Mouse (Mus musculus): Measurements from ENCODE around the gene Bri3. TPM values are rescaled to one million over a fixed set of nuclear protein-coding genes. Genes with fewer than 3 reads are reported as not detected.

The Bri3 gene
- polyA plus RNA-seq, 1 experiment from 2014 or later, result 313 TPM

- TF ChIP-seq CTCF (IDR thresholded peaks at IDR 0.05; ENCODE audit: low read depth), result no peak
- Histone ChIP-seq H3K4me3 (ENCODE audit: low read depth, low read length) (no peak overlapping the region), H3K9me3 (ENCODE audit: control insufficient read depth) (no peaks in the 10 kb centered on the region), H3K9ac (ENCODE audit: low read depth, low read length) (no peak overlapping the region), H3K4me1 (replicated peaks; ENCODE audit: control insufficient read depth, insufficient read depth, low read length) (peaks cover 19% of the 10 kb centered on the region; the same call in 1 of the 2 replicates), H3K27me3 (replicated peaks; ENCODE audit: control insufficient read depth, insufficient read depth, low read length) (no peaks in the 10 kb centered on the region), H3K27ac (ENCODE audit: low read depth, low read length) (0 out of 2 replicates have a peak overlapping the region, but pooled peaks have one; percentile 46), H3K36me3 (ENCODE audit: control insufficient read depth, insufficient read depth) (peaks cover 67% of the 10 kb centered on the region), H3K4me2 (replicated peaks; ENCODE audit: low read depth) (no peak overlapping the region)
- WGBS, result 83% methylated on average over 5 of the region's 5 CpGs
- ATAC-seq, result no peak
Observed at GRCm38 (mm10) chr5:144261829-144262228, 17.6 kb downstream of the Bri3 start.

- H3K4me2 ChIP-seq (replicated peaks; ENCODE audit: low read depth), result no peak overlapping the region
- peaks cover 70% of the 10 kb centered on the region for H3K36me3 ChIP-seq (ENCODE audit: control insufficient read depth, insufficient read depth)
- no peaks in the 10 kb centered on the region for H3K9me3 ChIP-seq (ENCODE audit: control insufficient read depth)
- no peaks in the 10 kb centered on the region for H3K27me3 ChIP-seq (replicated peaks; ENCODE audit: control insufficient read depth, insufficient read depth, low read length)
- H3K27ac ChIP-seq (ENCODE audit: low read depth, low read length), result no peak overlapping the region
- no peak for ATAC-seq
- no peak overlapping the region for H3K9ac ChIP-seq (ENCODE audit: low read depth, low read length)
- 74% methylated on average over 9 of the region's 9 CpGs for WGBS
- H3K4me3 ChIP-seq (ENCODE audit: low read depth, low read length), result no peak overlapping the region
- 0 out of 2 replicates have a peak, but pooled peaks cover 8% of the 10 kb centered on the region for H3K4me1 ChIP-seq (replicated peaks; ENCODE audit: control insufficient read depth, insufficient read depth, low read length)
- no peak for TF ChIP-seq CTCF (IDR thresholded peaks at IDR 0.05; ENCODE audit: low read depth)
Observed at GRCm38 (mm10) chr5:144263082-144263481, 18.8 kb downstream of the Bri3 start.

- Histone ChIP-seq H3K36me3 (ENCODE audit: control insufficient read depth, insufficient read depth) (peaks cover 70% of the 10 kb centered on the region), H3K9me3 (ENCODE audit: control insufficient read depth) (no peaks in the 10 kb centered on the region)
- 80% methylated on average over 12 of the region's 13 CpGs for WGBS
Observed at GRCm38 (mm10) chr5:144263496-144263895, 19.3 kb downstream of the Bri3 start.

GRCm38 (mm10) chr5:144267535-144268241 is 23.5 kb downstream of the Bri3 start:
- Histone ChIP-seq H3K4me2 (replicated peaks; ENCODE audit: low read depth) (no peak overlapping the region), H3K4me1 (replicated peaks; ENCODE audit: control insufficient read depth, insufficient read depth, low read length) (no peaks in the 10 kb centered on the region), H3K9ac (ENCODE audit: low read depth, low read length) (no peak overlapping the region; the same call in 1 of the 2 replicates), H3K4me3 (ENCODE audit: low read depth, low read length) (no peak overlapping the region), H3K36me3 (ENCODE audit: control insufficient read depth, insufficient read depth) (peaks cover 61% of the 10 kb centered on the region), H3K27ac (ENCODE audit: low read depth, low read length) (peak overlapping the region; percentile 46; the same call in 1 of the 2 replicates), H3K9me3 (ENCODE audit: control insufficient read depth) (no peaks in the 10 kb centered on the region), H3K27me3 (replicated peaks; ENCODE audit: control insufficient read depth, insufficient read depth, low read length) (no peaks in the 10 kb centered on the region)
- WGBS, result 60% methylated on average over 8 of the region's 8 CpGs
- peak; percentile 37 for ATAC-seq
- no peak for TF ChIP-seq CTCF (IDR thresholded peaks at IDR 0.05; ENCODE audit: low read depth)

More at GRCm38 (mm10) chr5:144263496-144263895, 19.3 kb downstream of the Bri3 start:
- Histone ChIP-seq H3K4me2 (replicated peaks; ENCODE audit: low read depth) (no peak overlapping the region), H3K4me3 (ENCODE audit: low read depth, low read length) (no peak overlapping the region), H3K9ac (ENCODE audit: low read depth, low read length) (no peak overlapping the region), H3K4me1 (replicated peaks; ENCODE audit: control insufficient read depth, insufficient read depth, low read length) (0 out of 2 replicates have a peak, but pooled peaks cover 6% of the 10 kb centered on the region), H3K27ac (ENCODE audit: low read depth, low read length) (no peak overlapping the region), H3K27me3 (replicated peaks; ENCODE audit: control insufficient read depth, insufficient read depth, low read length) (no peaks in the 10 kb centered on the region)
- TF ChIP-seq CTCF (IDR thresholded peaks at IDR 0.05; ENCODE audit: low read depth), result no peak
- no peak for ATAC-seq

- no peak overlapping the region for H3K9ac ChIP-seq (ENCODE audit: low read depth, low read length)
- ATAC-seq, result no peak
- no peak overlapping the region for H3K4me2 ChIP-seq (replicated peaks; ENCODE audit: low read depth)
- H3K9me3 ChIP-seq (ENCODE audit: control insufficient read depth), result no peaks in the 10 kb centered on the region
- peaks cover 58% of the 10 kb centered on the region for H3K36me3 ChIP-seq (ENCODE audit: control insufficient read depth, insufficient read depth)
- WGBS, result 87% methylated on average over 7 of the region's 7 CpGs
- H3K4me3 ChIP-seq (ENCODE audit: low read depth, low read length), result no peak overlapping the region
- H3K27ac ChIP-seq (ENCODE audit: low read depth, low read length), result no peak overlapping the region
- H3K4me1 ChIP-seq (replicated peaks; ENCODE audit: control insufficient read depth, insufficient read depth, low read length), result no peaks in the 10 kb centered on the region
- TF ChIP-seq CTCF (IDR thresholded peaks at IDR 0.05; ENCODE audit: low read depth), result no peak
- no peaks in the 10 kb centered on the region for H3K27me3 ChIP-seq (replicated peaks; ENCODE audit: control insufficient read depth, insufficient read depth, low read length)
Observed at GRCm38 (mm10) chr5:144269926-144270325, 25.7 kb downstream of the Bri3 start.

- H3K4me3 ChIP-seq (ENCODE audit: low read depth, low read length), result no peak overlapping the region
- no peak overlapping the region for H3K9ac ChIP-seq (ENCODE audit: low read depth, low read length)
- no peak overlapping the region for H3K27ac ChIP-seq (ENCODE audit: low read depth, low read length)
- no peaks in the 10 kb centered on the region for H3K27me3 ChIP-seq (replicated peaks; ENCODE audit: control insufficient read depth, insufficient read depth, low read length)
- no peak for TF ChIP-seq CTCF (IDR thresholded peaks at IDR 0.05; ENCODE audit: low read depth)
- no peak for ATAC-seq
- no peaks in the 10 kb centered on the region for H3K4me1 ChIP-seq (replicated peaks; ENCODE audit: control insufficient read depth, insufficient read depth, low read length)
- H3K4me2 ChIP-seq (replicated peaks; ENCODE audit: low read depth), result no peak overlapping the region
- 72% methylated on average over 8 of the region's 8 CpGs for WGBS
- peaks cover 53% of the 10 kb centered on the region for H3K36me3 ChIP-seq (ENCODE audit: control insufficient read depth, insufficient read depth)
- H3K9me3 ChIP-seq (ENCODE audit: control insufficient read depth), result no peaks in the 10 kb centered on the region
Observed at GRCm38 (mm10) chr5:144270420-144270819, 26.2 kb downstream of the Bri3 start.

All from intestine, postnatal 0 days (tissue).